Mouse (Mus musculus) heart, postnatal 10 days (tissue): ENCODE data around the gene Vapa. TPM values are rescaled to one million over a fixed set of nuclear protein-coding genes. Genes with fewer than 3 reads are reported as not detected.

Experiments
- total RNA-seq, 2 experiments: library from RNA; stranded (reverse); gene quantifications; 2 replicates each; pipeline ENCODE4 v1.2.3; 2021

The Vapa gene
- total RNA-seq, 2 experiments from 2014 or later: 106 to 111 TPM

Other genes starting within 250 kb of the Vapa start
- gene Tmem232, start 72.8 kb downstream of the Vapa start, total RNA-seq: under 1 TPM in 1 of 2 experiments, not detected in 1; 0.27 TPM
- gene Txndc2, start 28.6 kb upstream of the Vapa start, total RNA-seq: under 1 TPM; 0.15 to 0.19 TPM
- gene Rab31, start 159.2 kb upstream of the Vapa start, total RNA-seq: 10 to 100 TPM; 42.9 to 46.5 TPM
- gene Ppp4r1, start 169.0 kb upstream of the Vapa start, total RNA-seq: 10 to 100 TPM; 73.8 to 81.2 TPM